Comparison of ENCODE assay signal across 8 mouse cellular contexts in the genomic region with DNA sequence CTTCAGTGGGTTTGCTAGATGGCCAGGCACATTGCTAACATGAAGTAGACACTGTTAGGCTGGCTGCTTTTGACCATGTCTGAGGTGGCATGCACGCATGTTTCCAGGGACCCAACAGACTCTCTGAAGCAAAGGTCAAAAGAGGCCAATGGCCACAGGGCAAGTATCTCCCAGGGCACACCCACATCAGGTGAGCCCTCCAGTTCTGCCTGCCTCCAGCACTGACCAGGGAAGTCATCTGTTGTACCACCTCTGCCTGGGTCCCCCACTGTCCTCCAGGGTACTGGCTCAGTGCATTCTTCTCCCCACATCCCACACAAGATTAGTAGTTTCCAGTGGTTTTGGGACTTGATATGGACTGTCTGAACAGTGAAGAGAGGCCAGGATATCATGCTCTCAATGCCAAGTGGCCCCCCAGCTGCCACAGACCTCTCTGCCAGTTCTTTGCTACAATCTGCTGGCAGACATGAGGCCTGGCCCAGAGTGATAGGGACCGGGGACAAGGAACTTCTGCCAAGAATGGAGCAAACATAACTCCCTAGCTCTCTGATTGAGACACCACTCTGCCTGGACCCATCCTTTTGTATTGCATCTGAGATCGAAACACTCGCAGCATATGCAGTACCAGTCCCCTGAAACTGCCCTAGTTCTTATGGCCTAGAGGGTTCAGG. TPM values are rescaled to one million over a fixed set of nuclear protein-coding genes. Genes with fewer than 3 reads are reported as not detected.
DNase-seq lines count a peak whose midpoint lies in the region; ATAC-seq and TF ChIP-seq lines count a peak whose summit lies in the region.

No protein-coding gene starts in this region.

- DNase-seq in gastrocnemius, postnatal 10 days, result peak; percentile 22
- no peak for DNase-seq in gastrocnemius, postnatal 36 days
- DNase-seq in cerebellum, adult 9-10 months, result peak; percentile 63
- peak; percentile 66 for DNase-seq in liver, adult 2 months (ENCODE audit: extremely low read depth, low read depth, low spot score)
- no peak for DNase-seq in thymus, postnatal 4 days
- DNase-seq in layer of hippocampus, adult 9-10 months (ENCODE audit: low spot score), result no peak

- WGBS in heart, embryonic 13.5 days, result 69% methylated on average over 4 of the region's 4 CpGs
- 18% methylated on average over 4 of the region's 4 CpGs for WGBS in liver, adult 2 months
- WGBS in neural tube, embryonic 14.5 days, result 80% methylated on average over 4 of the region's 4 CpGs

- TF ChIP-seq CTCF in liver, adult 2 months (IDR thresholded peaks at IDR 0.05; ENCODE audit: low read depth, low read length), result no peak

- no peak for TF ChIP-seq POLR2A in liver, adult 2 months (IDR thresholded peaks at IDR 0.05; ENCODE audit: extremely low read depth, insufficient read depth, low read length)

- peak overlapping the region; percentile 93 for H3K27ac ChIP-seq in heart, embryonic 13.5 days (replicated peaks)
- H3K27ac ChIP-seq in liver, adult 2 months (replicated peaks; ENCODE audit: insufficient read depth, low read depth, low read length), result peak overlapping the region; percentile 96
- H3K27ac ChIP-seq in neural tube, embryonic 14.5 days (ENCODE audit: low read depth, low read length), result peak overlapping the region; percentile 87

- intact Hi-C loops in gastrocnemius, postnatal 36 days (cut with DNase I), result no loop called here

- no peak for ATAC-seq in heart, embryonic 13.5 days (ENCODE audit: extremely low read depth, insufficient number of reproducible peaks, low FRiP score, low TSS enrichment)
- ATAC-seq in neural tube, embryonic 14.5 days (ENCODE audit: low read depth), result no peak; the same call in none of the 2 replicates

- H3K4me3 ChIP-seq in heart, embryonic 13.5 days, result peak overlapping the region; percentile 76
- H3K4me3 ChIP-seq in liver, adult 2 months (ENCODE audit: insufficient read depth, low read depth, low read length), result no peak overlapping the region
- no peak overlapping the region for H3K4me3 ChIP-seq in neural tube, embryonic 14.5 days (ENCODE audit: low read depth, low read length)

- peaks cover 52% of the 10 kb centered on the region for H3K4me1 ChIP-seq in heart, embryonic 13.5 days
- peaks cover 6% of the 10 kb centered on the region for H3K4me1 ChIP-seq in liver, adult 2 months (ENCODE audit: control insufficient read depth, insufficient read depth, low read length)
- peaks cover 5% of the 10 kb centered on the region for H3K4me1 ChIP-seq in neural tube, embryonic 14.5 days (ENCODE audit: control insufficient read depth, insufficient read depth, low read length)

- peak overlapping the region; percentile 89 for H3K9ac ChIP-seq in heart, embryonic 13.5 days
- H3K9ac ChIP-seq in liver, adult 2 months (ENCODE audit: low read depth, low read length), result peak overlapping the region; percentile 12; the same call in 1 of the 2 replicates
- H3K9ac ChIP-seq in neural tube, embryonic 14.5 days (replicated peaks; ENCODE audit: low read depth, low read length), result peak overlapping the region; percentile 60; the same call in 1 of the 2 replicates

- H3K9me3 ChIP-seq in heart, embryonic 13.5 days, result no peaks in the 10 kb centered on the region
- no peaks in the 10 kb centered on the region for H3K9me3 ChIP-seq in neural tube, embryonic 14.5 days (ENCODE audit: control insufficient read depth, low read length)

- H3K36me3 ChIP-seq in heart, embryonic 13.5 days, result peaks cover 21% of the 10 kb centered on the region
- peaks cover 2% of the 10 kb centered on the region; the same call in 1 of the 2 replicates for H3K36me3 ChIP-seq in liver, adult 2 months (ENCODE audit: control insufficient read depth, insufficient read depth, low read length)
- H3K36me3 ChIP-seq in neural tube, embryonic 14.5 days (ENCODE audit: control insufficient read depth, insufficient read depth, low read length), result no peaks in the 10 kb centered on the region

- H3K79me2 ChIP-seq in liver, adult 2 months (ENCODE audit: control insufficient read depth, insufficient read depth, low read length), result peaks cover 9% of the 10 kb centered on the region; the same call in 1 of the 2 replicates

- peak overlapping the region; percentile 82 for H3K4me2 ChIP-seq in heart, embryonic 13.5 days
- peak overlapping the region; percentile 60; the same call in 1 of the 2 replicates for H3K4me2 ChIP-seq in neural tube, embryonic 14.5 days (ENCODE audit: low read depth, low read length)

- no peaks in the 10 kb centered on the region for H3K27me3 ChIP-seq in heart, embryonic 13.5 days (replicated peaks)
- no peaks in the 10 kb centered on the region for H3K27me3 ChIP-seq in liver, adult 2 months (ENCODE audit: control insufficient read depth, insufficient read depth, low read length)
- no peaks in the 10 kb centered on the region for H3K27me3 ChIP-seq in neural tube, embryonic 14.5 days (ENCODE audit: control insufficient read depth, insufficient read depth, low read length)

RNA-seq across cellular contexts. Expression of a gene that starts 2.4 kb away (rescaled TPM):
- 10 to 100 TPM; 16.1 to 16.3 TPM for total RNA-seq in gastrocnemius, postnatal 10 days (2021)
- 10 to 100 TPM; 13.9 to 15.0 TPM for total RNA-seq in gastrocnemius, postnatal 36 days (2021)
- 32.0 and 35.2 TPM in 2 replicates for polyA plus RNA-seq in heart, embryonic 13.5 days (2015; fragmentation: Nextera tagmentation; extraction: Ambion mirVana)
- 12.4 and 15.4 TPM in 2 replicates for total RNA-seq in liver, adult 2 months (2014; rRNA removed)
- 49.1 and 53.8 TPM in 2 replicates for polyA plus RNA-seq in liver, adult 2 months (2012; rRNA removed)
- 39.4 and 39.5 TPM in 2 replicates for polyA plus RNA-seq in neural tube, embryonic 14.5 days (2014; fragmentation: Nextera tagmentation; extraction: Ambion mirVana)

RNA-seq across cellular contexts. Expression of a gene that starts 22.2 kb away (rescaled TPM):
- 1 to 10 TPM; 3.8 to 4.5 TPM for total RNA-seq in gastrocnemius, postnatal 10 days (2021)
- total RNA-seq in gastrocnemius, postnatal 36 days (2021), result 1 to 10 TPM; 1.2 to 2.0 TPM
- 1.3 and 1.5 TPM in 2 replicates for polyA plus RNA-seq in heart, embryonic 13.5 days (2015; fragmentation: Nextera tagmentation; extraction: Ambion mirVana)
- total RNA-seq in liver, adult 2 months (2014; rRNA removed), result 0.37 and 0.81 TPM in 2 replicates
- 0.76 and 0.96 TPM in 2 replicates for polyA plus RNA-seq in liver, adult 2 months (2012; rRNA removed)
- 9.2 and 9.4 TPM in 2 replicates for polyA plus RNA-seq in neural tube, embryonic 14.5 days (2014; fragmentation: Nextera tagmentation; extraction: Ambion mirVana)

RNA-seq across cellular contexts. Expression of a gene that starts 22.5 kb away (rescaled TPM):
- total RNA-seq in gastrocnemius, postnatal 10 days (2021), result 10 to 100 TPM in 1 of 2 experiments, 1 to 10 TPM in 1; 9.4 to 13.0 TPM
- total RNA-seq in gastrocnemius, postnatal 36 days (2021), result 1 to 10 TPM; 1.8 to 2.2 TPM
- polyA plus RNA-seq in heart, embryonic 13.5 days (2015; fragmentation: Nextera tagmentation; extraction: Ambion mirVana), result 36.6 and 41.2 TPM in 2 replicates
- total RNA-seq in liver, adult 2 months (2014; rRNA removed), result 0.94 and 1.0 TPM in 2 replicates
- 1.1 and 1.5 TPM in 2 replicates for polyA plus RNA-seq in liver, adult 2 months (2012; rRNA removed)
- 21.9 and 24.7 TPM in 2 replicates for polyA plus RNA-seq in neural tube, embryonic 14.5 days (2014; fragmentation: Nextera tagmentation; extraction: Ambion mirVana)

RNA-seq across cellular contexts. Expression of a gene that starts 24.6 kb away (rescaled TPM):
- total RNA-seq in gastrocnemius, postnatal 10 days (2021), result 10 to 100 TPM; 26.0 to 28.4 TPM
- total RNA-seq in gastrocnemius, postnatal 36 days (2021), result 10 to 100 TPM; 35.9 to 58.0 TPM
- 18.8 and 20.1 TPM in 2 replicates for polyA plus RNA-seq in heart, embryonic 13.5 days (2015; fragmentation: Nextera tagmentation; extraction: Ambion mirVana)
- 25.0 and 40.6 TPM in 2 replicates for total RNA-seq in liver, adult 2 months (2014; rRNA removed)
- polyA plus RNA-seq in liver, adult 2 months (2012; rRNA removed), result 134 and 135 TPM in 2 replicates
- polyA plus RNA-seq in neural tube, embryonic 14.5 days (2014; fragmentation: Nextera tagmentation; extraction: Ambion mirVana), result 5.0 and 6.1 TPM in 2 replicates

RNA-seq across cellular contexts. Expression of a gene that starts 29.4 kb away (rescaled TPM):
- 10 to 100 TPM; 58.4 to 59.5 TPM for total RNA-seq in gastrocnemius, postnatal 10 days (2021)
- total RNA-seq in gastrocnemius, postnatal 36 days (2021), result 10 to 100 TPM; 63.9 to 64.3 TPM
- 6.8 and 7.0 TPM in 2 replicates for polyA plus RNA-seq in heart, embryonic 13.5 days (2015; fragmentation: Nextera tagmentation; extraction: Ambion mirVana)
- 27.3 and 27.5 TPM in 2 replicates for total RNA-seq in liver, adult 2 months (2014; rRNA removed)
- polyA plus RNA-seq in liver, adult 2 months (2012; rRNA removed), result 35.2 and 40.5 TPM in 2 replicates
- polyA plus RNA-seq in neural tube, embryonic 14.5 days (2014; fragmentation: Nextera tagmentation; extraction: Ambion mirVana), result 7.0 and 10.5 TPM in 2 replicates

Comparison
In these comparisons a context has a peak if more than half of its experiments do, and no peak if none do; other contexts are left out.
1. DNase-seq: peak in gastrocnemius, postnatal 10 days (single experiment), cerebellum, adult 9-10 months (single experiment) and liver, adult 2 months (single experiment); none in gastrocnemius, postnatal 36 days (0 of 2), thymus, postnatal 4 days (single experiment) and layer of hippocampus, adult 9-10 months (single experiment).
2. H3K9ac ChIP-seq: peak in every context shown above with its lines; median percentile 89 in heart, embryonic 13.5 days; 60 in neural tube, embryonic 14.5 days; 12 in liver, adult 2 months.
3. Peak in every context shown above with its lines, with median percentiles within 50 percentile points of each other: H3K27ac ChIP-seq.